ENCODE assay signal across 30 mouse cellular contexts in the genomic region with DNA sequence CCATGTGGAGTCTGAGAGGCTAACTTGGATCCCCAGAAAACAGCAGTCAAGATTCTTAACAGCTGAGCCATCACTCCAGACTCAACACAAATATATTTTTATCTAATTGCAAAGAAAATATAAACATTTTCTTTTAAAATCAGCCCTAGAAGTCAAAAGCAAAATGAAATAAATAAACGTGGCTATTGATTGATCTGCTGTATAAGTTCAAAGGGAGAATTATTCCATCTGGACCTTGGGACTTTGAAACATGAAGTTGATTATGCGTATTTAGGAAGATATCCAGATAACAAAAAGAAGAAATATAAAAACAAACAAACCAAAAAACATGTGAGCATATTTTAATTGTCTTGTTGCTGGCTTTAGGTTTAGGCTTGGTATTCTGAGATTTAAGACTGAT. TPM values are rescaled to one million over a fixed set of nuclear protein-coding genes. Genes with fewer than 3 reads are reported as not detected.
"Had no signal": no experiment of that assay in that cellular context is flagged by ENCODE, and none has a peak within 500 bp of the region (broad histone marks: within the 10 kb centered on the region; RNA-seq: fewer than 3 reads in every experiment).

No protein-coding gene starts in this region.

- H3K4me3 ChIP-seq: left cerebral cortex, adult 2 months; limb, embryonic 10.5 days; limb, embryonic 12.5 days; limb, embryonic 13.5 days; limb, embryonic 15.5 days; liver, embryonic 12.5 days; liver, embryonic 13.5 days; liver, embryonic 15.5 days; lung, embryonic 15.5 days; megakaryocyte, embryonic 14.5 days; midbrain, embryonic 10.5 days; midbrain, embryonic 12.5 days; midbrain, embryonic 13.5 days; midbrain, embryonic 15.5 days; myocyte; neural tube, embryonic 12.5 days had no signal

- H3K4me1 ChIP-seq: liver, embryonic 12.5 days; liver, embryonic 13.5 days; liver, embryonic 15.5 days; megakaryocyte, embryonic 14.5 days; midbrain, embryonic 10.5 days; midbrain, embryonic 12.5 days; midbrain, embryonic 13.5 days; midbrain, embryonic 15.5 days had no signal

- DNase-seq: left cerebral cortex, postnatal 4 days; liver; liver, embryonic 13.5 days; liver, postnatal 0 days; lung, adult 18-20 months; lung, adult 2 months; lung, postnatal 36 days; lung, postnatal 4 days; midbrain, embryonic 14.5 days had no signal

- H3K4me2 ChIP-seq: limb, embryonic 12.5 days; limb, embryonic 13.5 days; limb, embryonic 15.5 days; liver, embryonic 11.5 days; liver, embryonic 12.5 days; liver, embryonic 13.5 days; liver, embryonic 15.5 days; lung, embryonic 15.5 days; midbrain, embryonic 11.5 days; midbrain, embryonic 12.5 days; midbrain, embryonic 13.5 days; midbrain, embryonic 15.5 days; neural tube, embryonic 12.5 days had no signal

- H3K9ac ChIP-seq: limb, embryonic 12.5 days; limb, embryonic 13.5 days; limb, embryonic 15.5 days; liver, embryonic 12.5 days; liver, embryonic 13.5 days; liver, embryonic 14.5 days; liver, embryonic 15.5 days; liver, postnatal 0 days; lung, embryonic 15.5 days; midbrain, embryonic 12.5 days; midbrain, embryonic 13.5 days; midbrain, embryonic 15.5 days; neural tube, embryonic 12.5 days had no signal

- ATAC-seq: liver, embryonic 12.5 days; liver, postnatal 0 days; lung, postnatal 0 days; midbrain, embryonic 13.5 days; midbrain, embryonic 15.5 days; midbrain, embryonic 16.5 days had no signal

- H3K27ac ChIP-seq: left cerebral cortex, adult 2 months; limb, embryonic 10.5 days; limb, embryonic 12.5 days; limb, embryonic 13.5 days; limb, embryonic 15.5 days; liver, embryonic 12.5 days; liver, embryonic 13.5 days; liver, embryonic 14.5 days; liver, embryonic 15.5 days; macrophage; midbrain, embryonic 10.5 days; midbrain, embryonic 12.5 days; midbrain, embryonic 13.5 days; midbrain, embryonic 15.5 days; neural tube, embryonic 12.5 days had no signal

- H3K36me3 ChIP-seq: limb, embryonic 10.5 days; limb, embryonic 12.5 days; limb, embryonic 13.5 days; limb, embryonic 15.5 days; liver, embryonic 12.5 days; liver, embryonic 13.5 days; liver, embryonic 15.5 days; lung, embryonic 15.5 days; midbrain, embryonic 10.5 days; midbrain, embryonic 12.5 days; midbrain, embryonic 13.5 days; midbrain, embryonic 15.5 days; neural tube, embryonic 12.5 days had no signal

- H3K27me3 ChIP-seq: liver, embryonic 12.5 days; liver, embryonic 13.5 days; liver, embryonic 15.5 days; lung, embryonic 15.5 days; midbrain, embryonic 12.5 days; midbrain, embryonic 13.5 days; midbrain, embryonic 15.5 days; neural tube, embryonic 12.5 days had no signal

- H3K9me3 ChIP-seq: limb, embryonic 10.5 days; limb, embryonic 12.5 days; limb, embryonic 13.5 days; limb, embryonic 15.5 days; liver, embryonic 12.5 days; liver, embryonic 13.5 days; liver, embryonic 15.5 days; lung, embryonic 15.5 days; midbrain, embryonic 10.5 days; midbrain, embryonic 12.5 days; midbrain, embryonic 13.5 days; midbrain, embryonic 15.5 days; neural tube, embryonic 12.5 days had no signal

RNA-seq across cellular contexts. Expression of a gene that starts 3.6 kb away (rescaled TPM):
- polyA plus RNA-seq: macrophage had no signal
